Mouse (Mus musculus): Measurements from ENCODE around the gene Gm17268. TPM values are rescaled to one million over a fixed set of nuclear protein-coding genes. Genes with fewer than 3 reads are reported as not detected.

Gene Gm17268
- polyA plus RNA-seq, 1 experiment from 2014 or later: not detected

- no peak for DNase-seq (ENCODE audit: low spot score)
These were observed 5.6 kb downstream of the Gm17268 start for GRCm38 (mm10) chr11:82032678-82033344.

- no peak for DNase-seq (ENCODE audit: low spot score)
These were observed 6.2 kb downstream of the Gm17268 start for GRCm38 (mm10) chr11:82032136-82032535.

- no peak for DNase-seq (ENCODE audit: low spot score)
These were observed 8.2 kb downstream of the Gm17268 start for GRCm38 (mm10) chr11:82030171-82030570.

GRCm38 (mm10) chr11:82023769-82024168, 14.6 kb downstream of the Gm17268 start:
- DNase-seq (ENCODE audit: low spot score): no peak

- no peak for DNase-seq (ENCODE audit: low spot score)
These were observed 15.8 kb downstream of the Gm17268 start for GRCm38 (mm10) chr11:82022504-82023056.

- DNase-seq (ENCODE audit: low spot score): no peak
These were observed 17.0 kb downstream of the Gm17268 start for GRCm38 (mm10) chr11:82021406-82021805.

GRCm38 (mm10) chr11:82019793-82020192, 18.6 kb downstream of the Gm17268 start:
- DNase-seq (ENCODE audit: low spot score): no peak

GRCm38 (mm10) chr11:82019389-82019788, 19.0 kb downstream of the Gm17268 start:
- no peak for DNase-seq (ENCODE audit: low spot score)

- no peak for DNase-seq (ENCODE audit: low spot score)
These were observed 22.1 kb downstream of the Gm17268 start for GRCm38 (mm10) chr11:82016181-82016780.

- no peak for DNase-seq (ENCODE audit: low spot score)
These were observed 23.3 kb downstream of the Gm17268 start for GRCm38 (mm10) chr11:82015066-82015465.

- no peak for DNase-seq (ENCODE audit: low spot score)
These were observed 24.6 kb downstream of the Gm17268 start for GRCm38 (mm10) chr11:82013756-82014155.

GRCm38 (mm10) chr11:82011411-82012193, 26.8 kb downstream of the Gm17268 start:
- no peak for DNase-seq (ENCODE audit: low spot score)

GRCm38 (mm10) chr11:82010115-82010514, 28.2 kb downstream of the Gm17268 start:
- no peak for DNase-seq (ENCODE audit: low spot score)

GRCm38 (mm10) chr11:82006796-82007423, 31.5 kb downstream of the Gm17268 start:
- no peak for DNase-seq (ENCODE audit: low spot score)

GRCm38 (mm10) chr11:82004810-82005209, 33.6 kb downstream of the Gm17268 start:
- no peak for DNase-seq (ENCODE audit: low spot score)

- no peak for DNase-seq (ENCODE audit: low spot score)
These were observed 37.8 kb downstream of the Gm17268 start for GRCm38 (mm10) chr11:82000581-82000980.

GRCm38 (mm10) chr11:81999469-81999868, 38.9 kb downstream of the Gm17268 start:
- DNase-seq (ENCODE audit: low spot score): no peak

GRCm38 (mm10) chr11:81998646-81999045, 39.7 kb downstream of the Gm17268 start:
- DNase-seq (ENCODE audit: low spot score): no peak

- no peak for DNase-seq (ENCODE audit: low spot score)
These were observed 41.3 kb downstream of the Gm17268 start for GRCm38 (mm10) chr11:81997085-81997484.

- DNase-seq (ENCODE audit: low spot score): peak; percentile 66
These were observed 42.1 kb downstream of the Gm17268 start for GRCm38 (mm10) chr11:81996172-81996841.

- peak; percentile 64 for DNase-seq (ENCODE audit: low spot score)
These were observed 55.2 kb downstream of the Gm17268 start for GRCm38 (mm10) chr11:81983146-81983545.
